Mouse (Mus musculus) left cerebral cortex, postnatal 36 days (tissue): ENCODE data around the gene Lkaaear1. TPM values are rescaled to one million over a fixed set of nuclear protein-coding genes. Genes with fewer than 3 reads are reported as not detected.

Experiments
- DNase-seq, 2 experiments: peaks; one replicate each; pipeline ENCODE4 v3.0.0; 2021 to 2022; ENCODE audit warnings: low spot score in 2 of 2, mixed read lengths in 1 of 2
- intact Hi-C: fragments of 180-260 bp; cut with DNase I; formaldehyde crosslinking; loops from one replicate; pipeline ENCODE4 v1.15.1; 2025
- total RNA-seq, 2 experiments: library from RNA; stranded (reverse); gene quantifications; 2 replicates each; pipeline ENCODE4 v1.2.3; 2021

Gene Lkaaear1
- not detected for total RNA-seq

- no peak for DNase-seq
- intact Hi-C loops: no loop called here
Measured at GRCm38 (mm10) chr2:181698241-181698640, at the start of gene Lkaaear1. Lkaaear1 (minus strand) TSS chr2:181698442.

- DNase-seq: no peak
- intact Hi-C loops: no loop called here
Measured at GRCm38 (mm10) chr2:181730051-181730450, 31.8 kb upstream of the Lkaaear1 start.

- DNase-seq: no peak
- intact Hi-C loops: loop anchor here (10.0 kb wide), 1 partner anchor 107 kb away; the partner anchor contains the start of gene Pcmtd2
Measured at GRCm38 (mm10) chr2:181727659-181728262, 29.5 kb upstream of the Lkaaear1 start.

GRCm38 (mm10) chr2:181722213-181722612 lies 24.0 kb upstream of the Lkaaear1 start:
- DNase-seq: no peak
- intact Hi-C loops: loop anchor here (1.0 to 10.0 kb wide), 2 partner anchors 113 to 145 kb away; partner anchors contain the start of gene Pcmtd2

- intact Hi-C loops: loop anchor here (10.0 kb wide), 1 partner anchor 114 kb away; the partner anchor contains the start of gene Pcmtd2
- no peak for DNase-seq
Measured at GRCm38 (mm10) chr2:181721200-181721599, 23.0 kb upstream of the Lkaaear1 start.

GRCm38 (mm10) chr2:181720061-181720460 lies 21.8 kb upstream of the Lkaaear1 start:
- intact Hi-C loops: loop anchor here (10.0 kb wide), 1 partner anchor 115 kb away; the partner anchor contains the start of gene Pcmtd2
- DNase-seq: no peak

GRCm38 (mm10) chr2:181716991-181717390 lies 18.7 kb upstream of the Lkaaear1 start:
- DNase-seq: no peak
- intact Hi-C loops: no loop called here

- intact Hi-C loops: no loop called here
- DNase-seq: no peak
Measured at GRCm38 (mm10) chr2:181715382-181715781, 17.1 kb upstream of the Lkaaear1 start.

GRCm38 (mm10) chr2:181714903-181715326 lies 16.7 kb upstream of the Lkaaear1 start, which contains the start of gene Oprl1:
Oprl1 (plus strand) TSS chr2:181715016.
- peak; percentile 68 to 75 for DNase-seq
- intact Hi-C loops: no loop called here

GRCm38 (mm10) chr2:181713749-181714148 lies 15.5 kb upstream of the Lkaaear1 start:
- intact Hi-C loops: no loop called here
- DNase-seq: peak; percentile 53 to 58

- intact Hi-C loops: loop anchor here (5.0 kb wide), 1 partner anchor 49 kb away; the partner anchor contains the start of gene Gm29797
- DNase-seq: no peak
Measured at GRCm38 (mm10) chr2:181706668-181707067, 8.4 kb upstream of the Lkaaear1 start.

- DNase-seq: no peak
- intact Hi-C loops: no loop called here
Measured at GRCm38 (mm10) chr2:181696801-181697420, 1.3 kb downstream of the Lkaaear1 start.

- intact Hi-C loops: no loop called here
- no peak for DNase-seq
Measured at GRCm38 (mm10) chr2:181695776-181696175, 2.5 kb downstream of the Lkaaear1 start.

- DNase-seq: no peak
- intact Hi-C loops: no loop called here
Measured at GRCm38 (mm10) chr2:181694581-181694980, 3.7 kb downstream of the Lkaaear1 start.

- DNase-seq: peak; percentile 81 to 87
- intact Hi-C loops: no loop called here
Measured at GRCm38 (mm10) chr2:181693339-181694280, 4.6 kb downstream of the Lkaaear1 start, which contains the start of gene Rgs19. Rgs19 (minus strand) TSS chr2:181693977.

GRCm38 (mm10) chr2:181692304-181692703 lies 5.9 kb downstream of the Lkaaear1 start:
- intact Hi-C loops: no loop called here
- no peak for DNase-seq

- DNase-seq: peak in 1 of 2 experiments; percentile 3
- intact Hi-C loops: no loop called here
Measured at GRCm38 (mm10) chr2:181691571-181691970, 6.7 kb downstream of the Lkaaear1 start.

GRCm38 (mm10) chr2:181691083-181691482 lies 7.2 kb downstream of the Lkaaear1 start:
- DNase-seq: no peak
- intact Hi-C loops: no loop called here

- DNase-seq: peak in 1 of 2 experiments; percentile 21
Measured at GRCm38 (mm10) chr2:181689466-181690160, 8.6 kb downstream of the Lkaaear1 start.

More at GRCm38 (mm10) chr2:181689466-181690160, 8.6 kb downstream of the Lkaaear1 start:
- intact Hi-C loops: no loop called here
